Mouse (Mus musculus) hindbrain, embryonic 16.5 days (tissue): Measurements from ENCODE around the gene Pla2g4a. TPM values are rescaled to one million over a fixed set of nuclear protein-coding genes. Genes with fewer than 3 reads are reported as not detected.

ENCODE experiments used
- ATAC-seq: fragments of 200-750 bp; cut with Nextera tagmentation; 2 replicates; pipeline ENCODE4 v1.8.0; 2017; ENCODE audit warnings: moderate TSS enrichment, moderate library complexity
- H3K27ac ChIP-seq: fragments of 300-500 bp; sonication (generic); 2 replicates; pipeline ENCODE4 v1.5.1; 2014; ENCODE audit warnings: low read depth, mild to moderate bottlenecking, control low read depth, low read length, moderate library complexity
- H3K27me3 ChIP-seq: fragments of 300-500 bp; sonication (generic); replicated peaks from 2 replicates; pipeline ENCODE4 v1.6.1; 2014; ENCODE audit warnings: low read length; ENCODE audit not compliant: control insufficient read depth, insufficient read depth
- H3K36me3 ChIP-seq: fragments of 300-500 bp; sonication (generic); 2 replicates; pipeline ENCODE4 v1.6.1; 2014; ENCODE audit warnings: mild to moderate bottlenecking, low read length, moderate library complexity, mixed read lengths; ENCODE audit not compliant: control insufficient read depth, insufficient read depth
- H3K4me1 ChIP-seq: fragments of 300-500 bp; sonication (generic); 2 replicates; pipeline ENCODE4 v1.6.1; 2014; ENCODE audit warnings: low read depth, low read length; ENCODE audit not compliant: control insufficient read depth, insufficient read depth
- H3K4me2 ChIP-seq: fragments of 300-500 bp; sonication (generic); 2 replicates; pipeline ENCODE4 v1.6.1; 2014; ENCODE audit warnings: mild to moderate bottlenecking, low read length, control low read depth, moderate library complexity
- H3K4me3 ChIP-seq: fragments of 300-500 bp; sonication (generic); 2 replicates; pipeline ENCODE4 v1.5.1; 2014; ENCODE audit warnings: mild to moderate bottlenecking, low read length, control low read depth, moderate library complexity
- H3K9ac ChIP-seq: fragments of 300-500 bp; sonication (generic); 2 replicates; pipeline ENCODE4 v1.6.1; 2014; ENCODE audit warnings: low read depth, mild to moderate bottlenecking, control low read depth, low read length, moderate library complexity
- H3K9me3 ChIP-seq: fragments of 300-500 bp; sonication (generic); 2 replicates; pipeline ENCODE4 v1.6.1; 2014; ENCODE audit warnings: mild to moderate bottlenecking, low read length, moderate library complexity; ENCODE audit not compliant: control insufficient read depth
- WGBS: fragments of 180-500 bp; shearing (Covaris S2); extraction: QIAGEN DNeasy Blood & Tissue Kit; methylation state at CpG from one replicate; pipeline ENCODE4 v1.1.7; 2014; 5-methylcytosine and 5-hydroxymethylcytosine counted together
- polyA plus RNA-seq: library from polyadenylated mRNA; unstranded; fragments of >200 nt; fragmentation: Nextera tagmentation; extraction: Ambion mirVana; gene quantifications from 2 replicates; pipeline ENCODE4 v1.2.1, GENCODE M21; 2015

The Pla2g4a gene
- polyA plus RNA-seq, 1 experiment from 2014 or later = 2.3 TPM

- no peak for ATAC-seq
- WGBS = 88% methylated on average over 1 of the region's 1 CpGs
- no peaks in the 10 kb centered on the region for H3K9me3 ChIP-seq
These were observed 130.0 kb downstream of the Pla2g4a start for GRCm38 (mm10) chr1:149831100-149831499.

DNA sequence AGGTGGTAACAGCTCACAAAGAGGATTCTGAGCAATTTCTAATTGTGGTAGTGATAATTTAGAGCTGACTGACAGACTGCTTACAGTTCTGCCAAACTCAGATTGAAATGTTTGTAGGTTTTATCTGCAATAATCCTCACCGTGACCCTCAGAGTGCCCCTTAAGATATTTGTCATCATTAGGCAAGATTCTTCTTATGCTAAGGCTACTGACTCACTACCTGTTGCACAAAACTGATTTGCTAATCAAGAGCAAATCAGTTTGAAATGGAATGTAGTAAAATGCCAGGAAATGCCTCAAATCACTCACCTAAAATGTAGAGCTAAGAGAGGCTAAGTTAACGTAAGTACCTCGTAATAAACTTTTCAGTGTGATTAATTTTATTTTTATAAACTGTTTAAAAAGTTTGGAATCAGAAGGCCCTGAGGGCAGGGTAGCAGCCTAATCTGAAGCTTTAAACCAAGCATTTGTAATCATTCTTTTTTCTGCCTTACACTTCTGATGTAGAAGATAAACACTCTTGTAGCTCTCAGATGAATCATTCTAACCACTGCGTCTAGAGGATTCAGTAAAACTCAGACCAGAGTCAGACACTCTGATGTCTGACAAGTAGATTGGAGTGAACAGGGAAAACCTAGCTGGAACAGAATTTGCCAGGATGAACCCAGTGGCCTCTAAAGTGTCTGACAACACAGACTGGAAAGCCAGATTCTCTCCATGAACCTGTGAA lies 147.3 kb downstream of the Pla2g4a start:
- Histone ChIP-seq H3K4me1 (no peaks in the 10 kb centered on the region), H3K4me2 (no peak overlapping the region), H3K27me3 (no peaks in the 10 kb centered on the region), H3K4me3 (no peak overlapping the region), H3K27ac (no peak overlapping the region), H3K9ac (no peak overlapping the region), H3K9me3 (no peaks in the 10 kb centered on the region), H3K36me3 (no peaks in the 10 kb centered on the region)
- 94% methylated on average over 4 of the region's 4 CpGs for WGBS
- no peak for ATAC-seq

More at GRCm38 (mm10) chr1:149831100-149831499, 130.0 kb downstream of the Pla2g4a start:
- H3K4me1 ChIP-seq = no peaks in the 10 kb centered on the region
- no peaks in the 10 kb centered on the region for H3K27me3 ChIP-seq
- no peak overlapping the region for H3K9ac ChIP-seq
- no peak overlapping the region for H3K27ac ChIP-seq
- H3K4me2 ChIP-seq = no peak overlapping the region
- H3K36me3 ChIP-seq = no peaks in the 10 kb centered on the region
- H3K4me3 ChIP-seq = no peak overlapping the region

- Histone ChIP-seq H3K9ac (no peak overlapping the region), H3K9me3 (no peaks in the 10 kb centered on the region), H3K4me1 (no peaks in the 10 kb centered on the region), H3K27ac (no peak overlapping the region), H3K4me2 (no peak overlapping the region), H3K36me3 (no peaks in the 10 kb centered on the region), H3K27me3 (no peaks in the 10 kb centered on the region), H3K4me3 (no peak overlapping the region)
- no peak for ATAC-seq
- 74% methylated on average over 1 of the region's 1 CpGs for WGBS
These were observed 151.6 kb downstream of the Pla2g4a start for GRCm38 (mm10) chr1:149809527-149809926.

Other genes with a start within 250 kb of the Pla2g4a start
- gene Ptgs2, start 138.7 kb upstream of the Pla2g4a start, polyA plus RNA-seq = 0.17 and 0.21 TPM in 2 replicates